ENCODE assay signal across 10 mouse cellular contexts in genomic region chr4:150076147-150076546, GRCm38 (mm10). TPM values are rescaled to one million over a fixed set of nuclear protein-coding genes. Genes with fewer than 3 reads are reported as not detected.
DNase-seq lines count a peak whose midpoint lies in the region; ATAC-seq lines count a peak whose summit lies in the region.
"Had no signal": no experiment of that assay in that cellular context is flagged by ENCODE, and none has a peak within 500 bp of the region (broad histone marks: within the 10 kb centered on the region; RNA-seq: fewer than 3 reads in every experiment).

No protein-coding gene starts in this region.

- ATAC-seq in megakaryocyte progenitor cell, adult 5-6 weeks (replicated peaks; ENCODE audit: poor library complexity), result peak; percentile 93
- no peak for ATAC-seq in megakaryocyte-erythroid progenitor cell, adult 5-6 weeks (replicated peaks; ENCODE audit: low FRiP score, low TSS enrichment, poor library complexity, severe bottlenecking)
- no peak for ATAC-seq in activated CD4-positive, CD25-positive, alpha-beta regulatory T cell, adult 4 months

- intact Hi-C loops in left cerebral cortex, postnatal 4 days (cut with DNase I), result no loop called here
- intact Hi-C loops in left cerebral cortex, postnatal 36 days (cut with DNase I), result no loop called here

- peak; percentile 23 for DNase-seq in adrenal gland, adult 2 months
- no peak for DNase-seq in adrenal gland, adult 18-20 months (ENCODE audit: low spot score in 2 of 2)
- DNase-seq in left cerebral cortex, postnatal 4 days, result peak; percentile 27
- no peak for DNase-seq in left cerebral cortex, postnatal 36 days (ENCODE audit: low spot score in 2 of 2)
- peak; percentile 62 for DNase-seq in heart, postnatal 4 days
- DNase-seq: cerebellum, adult 8-10 months; liver, embryonic 13.5 days had no signal

RNA-seq across cellular contexts. Expression of gene Gpr157, which starts 11.0 kb away (rescaled TPM):
- 1 to 10 TPM; 1.0 to 2.0 TPM for total RNA-seq in adrenal gland, adult 2 months (2021)
- 1.9 and 2.2 TPM in 2 replicates for polyA plus RNA-seq in adrenal gland, adult 2 months (2012; rRNA removed)
- 1 to 10 TPM; 1.1 to 1.6 TPM for total RNA-seq in adrenal gland, adult 18-20 months (2021)
- total RNA-seq in left cerebral cortex, postnatal 4 days (2021), result 1 to 10 TPM; 1.2 to 1.5 TPM
- 1 to 10 TPM; 1.5 to 1.6 TPM for total RNA-seq in left cerebral cortex, postnatal 36 days (2021)
- 10 to 100 TPM; 14.1 to 19.8 TPM for total RNA-seq in heart, postnatal 4 days (2021)
- total RNA-seq in megakaryocyte progenitor cell, adult 5-6 weeks (2015), result 0.89 and 1.6 TPM in 2 replicates
- total RNA-seq in megakaryocyte progenitor cell, adult 5-6 weeks (2017), result 1.7 and 1.9 TPM in 2 replicates
- total RNA-seq in megakaryocyte-erythroid progenitor cell, adult 5-6 weeks (2014; fragmentation: Nextera tagmentation), result 0.33 and 1.0 TPM in 2 replicates
- total RNA-seq in megakaryocyte-erythroid progenitor cell, adult 5-6 weeks (2017), result 0.33 and 0.99 TPM in 2 replicates
- under 1 TPM; 0.33 to 0.42 TPM for polyA plus RNA-seq in activated CD4-positive, CD25-positive, alpha-beta regulatory T cell, adult 4 months (2017; shearing (Covaris generic))

RNA-seq across cellular contexts. Expression of gene Slc2a5, which starts 42.9 kb away (rescaled TPM):
- 1 to 10 TPM in 1 of 2 experiments, under 1 TPM in 1; 0.90 to 9.9 TPM for total RNA-seq in adrenal gland, adult 2 months (2021)
- polyA plus RNA-seq in adrenal gland, adult 2 months (2012; rRNA removed), result 8.9 and 10.5 TPM in 2 replicates
- 10 to 100 TPM in 1 of 2 experiments, 1 to 10 TPM in 1; 5.9 to 30.2 TPM for total RNA-seq in adrenal gland, adult 18-20 months (2021)
- total RNA-seq in left cerebral cortex, postnatal 4 days (2021), result 1 to 10 TPM; 1.4 to 1.5 TPM
- 1 to 10 TPM; 6.3 to 7.3 TPM for total RNA-seq in left cerebral cortex, postnatal 36 days (2021)
- under 1 TPM; 0.36 to 0.61 TPM for total RNA-seq in heart, postnatal 4 days (2021)
- total RNA-seq in megakaryocyte progenitor cell, adult 5-6 weeks (2015), result not detected in 2 replicates
- not detected in 2 replicates for total RNA-seq in megakaryocyte progenitor cell, adult 5-6 weeks (2017)
- not detected in 2 replicates for total RNA-seq in megakaryocyte-erythroid progenitor cell, adult 5-6 weeks (2014; fragmentation: Nextera tagmentation)
- total RNA-seq in megakaryocyte-erythroid progenitor cell, adult 5-6 weeks (2017), result not detected in 2 replicates
- not detected for polyA plus RNA-seq in activated CD4-positive, CD25-positive, alpha-beta regulatory T cell, adult 4 months (2017; shearing (Covaris generic))

Comparison
In these comparisons a context has a peak if more than half of its experiments do, and no peak if none do; other contexts are left out.
1. DNase-seq: peak in adrenal gland, adult 2 months (single experiment), left cerebral cortex, postnatal 4 days (single experiment) and heart, postnatal 4 days (single experiment); none in adrenal gland, adult 18-20 months (0 of 2) and left cerebral cortex, postnatal 36 days (0 of 2).
2. RNA of gene Gpr157, which starts 11.0 kb away (total RNA-seq): 14.1 to 19.8 TPM in heart, postnatal 4 days; 1.0 to 2.0 TPM in adrenal gland, adult 2 months, 0.89 to 1.9 TPM in megakaryocyte progenitor cell, adult 5-6 weeks, 1.1 to 1.6 TPM in adrenal gland, adult 18-20 months, 1.5 to 1.6 TPM in left cerebral cortex, postnatal 36 days, 1.2 to 1.5 TPM in left cerebral cortex, postnatal 4 days and 0.33 to 1.0 TPM in megakaryocyte-erythroid progenitor cell, adult 5-6 weeks; every median in the first group is over 4 times any median in the second.